In the genomic region with DNA sequence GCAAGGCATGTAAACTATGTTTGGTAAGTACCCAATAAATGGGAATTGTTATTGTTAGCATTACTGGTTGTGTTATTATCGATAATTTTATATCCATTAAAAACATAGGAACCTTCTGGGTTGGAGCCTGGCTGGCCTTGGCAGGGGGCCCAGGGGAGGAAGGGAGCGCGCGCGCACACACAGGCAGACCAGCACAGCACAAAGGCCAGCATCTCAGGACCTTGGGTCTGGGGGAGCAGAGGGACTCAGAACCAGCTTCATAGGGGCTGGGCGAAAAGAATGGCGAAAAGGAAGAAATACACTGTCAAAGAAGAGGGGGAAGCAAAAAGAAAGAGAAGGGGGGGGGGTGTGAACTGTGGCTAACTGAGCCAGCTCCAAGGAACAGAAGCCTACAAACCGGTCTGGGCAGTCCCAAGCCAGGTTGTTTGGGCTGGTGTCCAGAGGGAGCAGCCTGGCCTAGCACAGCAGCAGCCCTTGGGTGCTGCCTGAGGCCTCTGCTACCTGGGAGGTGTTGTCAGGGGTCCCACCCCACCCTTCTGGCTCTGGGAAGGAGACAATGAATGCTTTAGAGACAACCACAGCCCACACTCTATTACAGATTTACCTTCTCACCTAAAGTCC, we compare ENCODE assay signal across 13 mouse cellular contexts. TPM values are rescaled to one million over a fixed set of nuclear protein-coding genes. Genes with fewer than 3 reads are reported as not detected.
DNase-seq lines count a peak whose midpoint lies in the region; ATAC-seq lines count a peak whose summit lies in the region.
"Had no signal": no experiment of that assay in that cellular context is flagged by ENCODE, and none has a peak within 500 bp of the region (broad histone marks: within the 10 kb centered on the region; RNA-seq: fewer than 3 reads in every experiment).

No protein-coding gene starts in this region.

- H3K36me3 ChIP-seq in embryonic facial prominence, embryonic 15.5 days: no peaks in the 10 kb centered on the region
- no peaks in the 10 kb centered on the region for H3K36me3 ChIP-seq in liver, embryonic 12.5 days
- H3K36me3 ChIP-seq: G1E had no signal

- H3K9ac ChIP-seq in embryonic facial prominence, embryonic 15.5 days: no peak overlapping the region
- H3K9ac ChIP-seq in liver, embryonic 12.5 days: no peak overlapping the region
- H3K9ac ChIP-seq: forebrain, postnatal 0 days had no signal

- no peaks in the 10 kb centered on the region for H3K27me3 ChIP-seq in embryonic facial prominence, embryonic 15.5 days
- peaks cover 6% of the 10 kb centered on the region; the same call in 1 of the 2 replicates for H3K27me3 ChIP-seq in liver, embryonic 12.5 days (replicated peaks)

- peak; percentile 43 to 59 for DNase-seq in cerebellum, postnatal 10 days
- DNase-seq in cerebellum, adult 11-12 months: no peak
- DNase-seq in kidney, postnatal 25 days: peak; percentile 68 to 87
- peak; percentile 87 for DNase-seq in lung, postnatal 36 days
- no peak for DNase-seq in heart, adult 11 months
- DNase-seq in frontal cortex, postnatal 10 days (ENCODE audit: low spot score in 2 of 2): no peak
- DNase-seq: adrenal gland, adult 8-10 months; cerebellum, adult 11 months; forebrain, postnatal 0 days had no signal

- peak overlapping the region; percentile 73 for H3K27ac ChIP-seq in embryonic facial prominence, embryonic 15.5 days (replicated peaks)
- no peak overlapping the region for H3K27ac ChIP-seq in liver, embryonic 12.5 days
- H3K27ac ChIP-seq: layer of hippocampus, adult 2 months had no signal

- WGBS in embryonic facial prominence, embryonic 15.5 days: 81% methylated on average over 8 of the region's 8 CpGs
- 73% methylated on average over 8 of the region's 8 CpGs for WGBS in liver, embryonic 12.5 days (ENCODE audit: insufficient replicate concordance)

- H3K4me1 ChIP-seq in embryonic facial prominence, embryonic 15.5 days: peaks cover 29% of the 10 kb centered on the region
- peaks cover 37% of the 10 kb centered on the region for H3K4me1 ChIP-seq in liver, embryonic 12.5 days

- no peak overlapping the region for H3K4me3 ChIP-seq in embryonic facial prominence, embryonic 15.5 days (replicated peaks)
- H3K4me3 ChIP-seq in liver, embryonic 12.5 days: no peak overlapping the region
- H3K4me3 ChIP-seq: layer of hippocampus, adult 2 months had no signal

- H3K4me2 ChIP-seq in embryonic facial prominence, embryonic 15.5 days (replicated peaks): no peak overlapping the region
- no peak overlapping the region for H3K4me2 ChIP-seq in liver, embryonic 12.5 days

- H3K9me3 ChIP-seq in embryonic facial prominence, embryonic 15.5 days (replicated peaks): no peaks in the 10 kb centered on the region
- H3K9me3 ChIP-seq in liver, embryonic 12.5 days (replicated peaks): no peaks in the 10 kb centered on the region

- ATAC-seq in embryonic facial prominence, embryonic 15.5 days (ENCODE audit: insufficient number of reproducible peaks, low FRiP score, low TSS enrichment, low read depth): peak; percentile 39; the same call in 1 of the 2 replicates
- ATAC-seq in liver, embryonic 12.5 days: no peak
- ATAC-seq: forebrain, postnatal 0 days had no signal

RNA-seq across cellular contexts. Expression of a gene that starts 13.4 kb away (rescaled TPM):
- polyA plus RNA-seq in embryonic facial prominence, embryonic 15.5 days (2015; fragmentation: Nextera tagmentation; extraction: Ambion mirVana): 5.2 and 5.4 TPM in 2 replicates
- polyA plus RNA-seq in liver, embryonic 12.5 days (2016; fragmentation: Nextera tagmentation; extraction: Ambion mirVana): 1.4 and 1.6 TPM in 2 replicates
- polyA plus RNA-seq: G1E had no signal

Comparison
In these comparisons a context has a peak if more than half of its experiments do, and no peak if none do; other contexts are left out.
1. DNase-seq: peak in cerebellum, postnatal 10 days (2 of 2), kidney, postnatal 25 days (2 of 2) and lung, postnatal 36 days (single experiment); none in cerebellum, adult 11-12 months (single experiment), heart, adult 11 months (single experiment) and frontal cortex, postnatal 10 days (0 of 2).